Mouse (Mus musculus) intestine, embryonic 16.5 days (tissue): Measurements from ENCODE around the gene Babam2. TPM values are rescaled to one million over a fixed set of nuclear protein-coding genes. Genes with fewer than 3 reads are reported as not detected.

Experiments
- ATAC-seq: fragments of 200-750 bp; cut with Nextera tagmentation; 2 replicates; pipeline ENCODE4 v1.8.0; 2017; ENCODE audit warnings: moderate TSS enrichment, moderate library complexity
- H3K27ac ChIP-seq: fragments of 300-500 bp; sonication (generic); 2 replicates; pipeline ENCODE4 v1.5.1; 2014; ENCODE audit warnings: mild to moderate bottlenecking, low read length
- H3K27me3 ChIP-seq: fragments of 300-500 bp; sonication (generic); replicated peaks from 2 replicates; pipeline ENCODE4 v1.6.1; 2014; ENCODE audit warnings: low read length, control low read depth, mixed read lengths; ENCODE audit not compliant: control insufficient read depth, insufficient read depth
- H3K36me3 ChIP-seq: fragments of 300-500 bp; sonication (generic); 2 replicates; pipeline ENCODE4 v1.6.1; 2014; ENCODE audit warnings: low read length, control low read depth; ENCODE audit not compliant: control insufficient read depth, insufficient read depth
- H3K4me1 ChIP-seq: fragments of 300-500 bp; sonication (generic); 2 replicates; pipeline ENCODE4 v1.6.1; 2014; ENCODE audit warnings: low read length, control low read depth, mixed read lengths; ENCODE audit not compliant: control insufficient read depth, insufficient read depth
- H3K4me2 ChIP-seq: fragments of 300-500 bp; sonication (generic); 2 replicates; pipeline ENCODE4 v1.6.1; 2014; ENCODE audit warnings: low read depth, low read length, control low read depth
- H3K4me3 ChIP-seq: fragments of 300-500 bp; sonication (generic); 2 replicates; pipeline ENCODE4 v1.5.1; 2014; ENCODE audit warnings: mild to moderate bottlenecking, low read length
- H3K9ac ChIP-seq: fragments of 300-500 bp; sonication (generic); 2 replicates; pipeline ENCODE4 v1.6.1; 2014; ENCODE audit warnings: low read depth, low read length
- H3K9me3 ChIP-seq: fragments of 300-500 bp; sonication (generic); 2 replicates; pipeline ENCODE4 v1.6.1; 2016; ENCODE audit warnings: low read length, control low read depth; ENCODE audit not compliant: control insufficient read depth
- WGBS: fragments of 180-500 bp; shearing (Covaris S2); extraction: QIAGEN DNeasy Blood & Tissue Kit; methylation state at CpG from one replicate; pipeline ENCODE4 v1.1.7; 2014; 5-methylcytosine and 5-hydroxymethylcytosine counted together
- polyA plus RNA-seq: library from polyadenylated mRNA; unstranded; fragments of >200 nt; fragmentation: Nextera tagmentation; extraction: Ambion mirVana; gene quantifications from 2 replicates; pipeline ENCODE4 v1.2.1, GENCODE M21; 2015

Babam2 gene
- polyA plus RNA-seq, 1 experiment from 2014 or later, result 69.0 TPM

GRCm38 (mm10) chr5:31732644-31733338, 35.3 kb downstream of the Babam2 start:
- no peaks in the 10 kb centered on the region for H3K27me3 ChIP-seq
- no peak overlapping the region for H3K4me2 ChIP-seq
- H3K4me1 ChIP-seq, result no peaks in the 10 kb centered on the region
- no peaks in the 10 kb centered on the region for H3K9me3 ChIP-seq
- H3K9ac ChIP-seq, result no peak overlapping the region
- no peak overlapping the region for H3K27ac ChIP-seq
- 0 out of 2 replicates have a peak, but pooled peaks have one; percentile 28 for ATAC-seq
- H3K4me3 ChIP-seq, result no peak overlapping the region
- no peaks in the 10 kb centered on the region for H3K36me3 ChIP-seq
- 35% methylated on average over 3 of the region's 3 CpGs for WGBS

GRCm38 (mm10) chr5:31741931-31742330, 44.4 kb downstream of the Babam2 start:
- 94% methylated on average over 1 of the region's 1 CpGs for WGBS
- Histone ChIP-seq H3K4me3 (no peak overlapping the region), H3K9me3 (no peaks in the 10 kb centered on the region), H3K9ac (no peak overlapping the region), H3K4me2 (no peak overlapping the region), H3K27me3 (no peaks in the 10 kb centered on the region), H3K27ac (no peak overlapping the region), H3K36me3 (no peaks in the 10 kb centered on the region), H3K4me1 (no peaks in the 10 kb centered on the region)
- no peak for ATAC-seq

- Histone ChIP-seq H3K9me3 (no peaks in the 10 kb centered on the region), H3K27me3 (no peaks in the 10 kb centered on the region), H3K9ac (no peak overlapping the region), H3K4me2 (no peak overlapping the region), H3K27ac (no peak overlapping the region), H3K4me3 (no peak overlapping the region), H3K36me3 (no peaks in the 10 kb centered on the region), H3K4me1 (no peaks in the 10 kb centered on the region)
- no peak for ATAC-seq
- 63% methylated on average over 4 of the region's 4 CpGs for WGBS
Measured at GRCm38 (mm10) chr5:31742521-31743031, 45.1 kb downstream of the Babam2 start.

- H3K4me3 ChIP-seq, result no peak overlapping the region
- ATAC-seq, result no peak
- no peaks in the 10 kb centered on the region for H3K27me3 ChIP-seq
- no peaks in the 10 kb centered on the region for H3K36me3 ChIP-seq
- H3K9ac ChIP-seq, result no peak overlapping the region
- no peak overlapping the region for H3K4me2 ChIP-seq
- no peak overlapping the region for H3K27ac ChIP-seq
- no peaks in the 10 kb centered on the region for H3K9me3 ChIP-seq
- H3K4me1 ChIP-seq, result 0 out of 2 replicates have a peak, but pooled peaks cover 4% of the 10 kb centered on the region
Measured at GRCm38 (mm10) chr5:31749401-31749800, 51.9 kb downstream of the Babam2 start.

GRCm38 (mm10) chr5:31750231-31750925, 52.9 kb downstream of the Babam2 start:
- Histone ChIP-seq H3K4me3 (no peak overlapping the region), H3K36me3 (no peaks in the 10 kb centered on the region), H3K4me1 (0 out of 2 replicates have a peak, but pooled peaks cover 4% of the 10 kb centered on the region), H3K27me3 (no peaks in the 10 kb centered on the region), H3K9ac (no peak overlapping the region), H3K27ac (no peak overlapping the region), H3K4me2 (no peak overlapping the region), H3K9me3 (no peaks in the 10 kb centered on the region)
- ATAC-seq, result no peak
- 56% methylated on average over 9 of the region's 9 CpGs for WGBS

- no peak overlapping the region for H3K27ac ChIP-seq
- 84% methylated on average over 4 of the region's 4 CpGs for WGBS
- ATAC-seq, result no peak
Measured at GRCm38 (mm10) chr5:31750955-31751354, 53.5 kb downstream of the Babam2 start.

GRCm38 (mm10) chr5:31754634-31755033, 57.1 kb downstream of the Babam2 start:
- no peak overlapping the region for H3K4me2 ChIP-seq
- no peak overlapping the region for H3K4me3 ChIP-seq
- H3K9ac ChIP-seq, result no peak overlapping the region
- 0 out of 2 replicates have a peak, but pooled peaks cover 4% of the 10 kb centered on the region for H3K4me1 ChIP-seq
- no peaks in the 10 kb centered on the region for H3K36me3 ChIP-seq
- ATAC-seq, result no peak
- no peaks in the 10 kb centered on the region for H3K27me3 ChIP-seq
- WGBS, result 93% methylated on average over 1 of the region's 1 CpGs
- no peaks in the 10 kb centered on the region for H3K9me3 ChIP-seq
- no peak overlapping the region for H3K27ac ChIP-seq

More at GRCm38 (mm10) chr5:31750955-31751354, 53.5 kb downstream of the Babam2 start:
- Histone ChIP-seq H3K4me3 (no peak overlapping the region), H3K4me1 (0 out of 2 replicates have a peak, but pooled peaks cover 4% of the 10 kb centered on the region), H3K9me3 (no peaks in the 10 kb centered on the region), H3K27me3 (no peaks in the 10 kb centered on the region), H3K9ac (no peak overlapping the region), H3K4me2 (no peak overlapping the region), H3K36me3 (no peaks in the 10 kb centered on the region)

GRCm38 (mm10) chr5:31755255-31755654, 57.8 kb downstream of the Babam2 start:
- 0 out of 2 replicates have a peak, but pooled peaks cover 4% of the 10 kb centered on the region for H3K4me1 ChIP-seq
- H3K4me2 ChIP-seq, result no peak overlapping the region
- ATAC-seq, result no peak
- no peaks in the 10 kb centered on the region for H3K27me3 ChIP-seq
- H3K36me3 ChIP-seq, result no peaks in the 10 kb centered on the region
- no peak overlapping the region for H3K9ac ChIP-seq
- H3K27ac ChIP-seq, result no peak overlapping the region
- no peak overlapping the region for H3K4me3 ChIP-seq
- WGBS, result 90% methylated on average over 3 of the region's 3 CpGs
- H3K9me3 ChIP-seq, result no peaks in the 10 kb centered on the region

- WGBS, result 85% methylated on average over 9 of the region's 9 CpGs
- no peak overlapping the region for H3K27ac ChIP-seq
- H3K27me3 ChIP-seq, result no peaks in the 10 kb centered on the region
- ATAC-seq, result no peak
- H3K4me2 ChIP-seq, result no peak overlapping the region
- H3K4me3 ChIP-seq, result no peak overlapping the region
- H3K9ac ChIP-seq, result no peak overlapping the region
- no peaks in the 10 kb centered on the region for H3K4me1 ChIP-seq
- H3K9me3 ChIP-seq, result no peaks in the 10 kb centered on the region
- no peaks in the 10 kb centered on the region for H3K36me3 ChIP-seq
Measured at GRCm38 (mm10) chr5:31758310-31759091, 61.0 kb downstream of the Babam2 start.
